Mouse (Mus musculus) small intestine, adult 2 months (tissue): ENCODE measurements around the gene Arsb. TPM values are rescaled to one million over a fixed set of nuclear protein-coding genes. Genes with fewer than 3 reads are reported as not detected.

ENCODE experiments used
- H3K27ac ChIP-seq: fragments of 200-500 bp; 2 replicates; pipeline ENCODE4 v1.5.1; 2012; ENCODE audit warnings: low read depth, low read length, control low read depth, inconsistent platforms; ENCODE audit not compliant: insufficient read depth
- H3K27me3 ChIP-seq: fragments of 200-500 bp; 2 replicates; pipeline ENCODE4 v1.6.1; 2012; ENCODE audit warnings: mild to moderate bottlenecking, moderate library complexity, low read length, inconsistent platforms; ENCODE audit not compliant: control insufficient read depth, insufficient read depth
- H3K36me3 ChIP-seq: fragments of 200-500 bp; 2 replicates; pipeline ENCODE4 v1.6.1; 2012; ENCODE audit warnings: mild to moderate bottlenecking, low read length, control low read depth, inconsistent platforms; ENCODE audit not compliant: control insufficient read depth, insufficient read depth
- H3K4me1 ChIP-seq: fragments of 200-500 bp; 2 replicates; pipeline ENCODE4 v1.6.1; 2012; ENCODE audit warnings: low read length, inconsistent platforms, mixed read lengths; ENCODE audit not compliant: control insufficient read depth, insufficient read depth, insufficient read length
- H3K4me3 ChIP-seq: fragments of 200-500 bp; 2 replicates; pipeline ENCODE4 v1.5.1; 2012; ENCODE audit warnings: low read depth, mild to moderate bottlenecking, control low read depth, inconsistent platforms, low read length, moderate library complexity
- CTCF ChIP-seq: fragments of 200-500 bp; IDR thresholded peaks from 2 replicates; pipeline ENCODE4 v1.5.1; 2012; ENCODE audit warnings: low read depth, mild to moderate bottlenecking, control low read depth, inconsistent platforms, low read length, moderate library complexity, mixed read lengths; ENCODE audit not compliant: insufficient replicate concordance, insufficient read length; ENCODE audit errors: extremely low read depth
- POLR2A ChIP-seq: fragments of 200-500 bp; IDR thresholded peaks from 2 replicates; pipeline ENCODE4 v1.6.1; 2012; ENCODE audit warnings: low read depth, mild to moderate bottlenecking, control low read depth, inconsistent platforms, low read length, moderate library complexity
- WGBS: fragments of 180-500 bp; shearing (Covaris S2); methylation state at CpG from one replicate; pipeline ENCODE4 v1.1.7; 2018; 5-methylcytosine and 5-hydroxymethylcytosine counted together
- polyA plus RNA-seq: library from polyadenylated mRNA; depleted of rRNA; stranded (reverse); fragments of >200 nt; gene quantifications from 2 replicates; pipeline ENCODE4 v1.2.3, GENCODE M21; 2012

Gene Arsb
- polyA plus RNA-seq, 1 experiment = 6.3 TPM

DNA sequence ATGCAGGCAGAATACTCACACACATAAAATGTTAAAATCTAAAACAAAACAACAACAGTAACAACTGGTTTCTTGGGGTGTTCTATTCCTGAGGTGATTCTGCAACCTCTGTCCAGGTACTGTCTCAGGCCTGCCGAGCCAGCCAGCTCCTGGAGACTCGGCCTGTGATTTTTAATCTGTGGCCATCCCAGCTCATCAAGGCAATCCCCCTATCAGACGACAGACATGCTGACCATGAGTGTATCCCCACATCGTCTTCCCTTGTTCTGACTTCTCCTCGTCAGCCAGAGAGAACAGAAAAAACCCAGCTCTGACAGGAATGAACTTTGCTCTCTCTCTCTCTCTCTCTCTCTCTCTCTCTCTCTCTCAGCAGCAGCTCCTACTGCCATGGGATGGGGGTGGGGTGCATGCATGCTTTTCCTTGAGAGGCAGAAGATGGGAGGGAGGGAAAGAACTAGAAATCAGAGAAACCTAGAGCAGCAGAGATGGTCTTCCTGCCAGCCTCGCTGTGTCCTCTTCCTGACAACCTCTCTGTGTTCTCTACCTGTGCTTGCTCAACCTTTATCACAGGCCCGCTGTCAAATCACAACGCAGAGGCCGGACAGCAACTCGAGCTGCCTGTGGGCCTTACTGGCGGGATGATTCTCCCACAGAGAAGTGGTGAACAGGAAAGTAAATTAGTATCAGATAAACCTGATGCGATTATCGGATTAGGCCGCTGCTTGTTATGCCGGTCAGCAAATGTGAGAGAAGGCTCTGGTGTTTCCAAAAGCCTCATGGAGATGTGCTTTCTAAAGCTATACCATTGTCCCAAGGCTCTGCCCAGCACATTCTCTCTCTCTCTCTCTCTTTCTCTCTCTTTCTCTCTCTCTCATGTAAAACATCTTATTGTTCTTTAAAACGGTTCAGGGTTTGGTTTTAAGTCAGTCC, 144.5 kb downstream of the Arsb start:
- WGBS = 72% methylated on average over 16 of the region's 16 CpGs
- H3K36me3 ChIP-seq = no peaks in the 10 kb centered on the region
- TF ChIP-seq POLR2A (no peak), CTCF (no peak)

DNA sequence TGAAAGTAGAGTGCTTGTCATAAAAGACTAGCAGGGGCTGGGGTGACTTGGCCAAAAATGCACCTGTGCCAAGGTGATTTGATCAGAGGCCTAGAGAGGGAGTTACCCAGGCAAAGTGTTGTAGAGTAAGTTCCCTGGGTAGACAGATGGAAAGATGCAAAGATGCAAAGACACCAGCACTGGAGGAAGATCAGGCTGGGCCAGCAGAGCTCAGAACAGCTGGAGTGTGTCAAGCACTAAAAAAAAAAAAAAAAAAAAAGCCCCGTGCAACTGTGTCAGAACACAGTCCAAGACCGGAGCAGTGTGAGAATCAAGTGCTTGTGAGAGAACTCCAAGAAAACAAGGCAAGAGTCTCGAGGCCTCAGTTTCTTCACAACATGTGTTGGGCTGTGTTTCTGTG, 148.1 kb downstream of the Arsb start:
- no peaks in the 10 kb centered on the region for H3K36me3 ChIP-seq
- no peak for TF ChIP-seq POLR2A
- no peak for TF ChIP-seq CTCF
- 74% methylated on average over 3 of the region's 3 CpGs for WGBS
- no peaks in the 10 kb centered on the region for H3K27me3 ChIP-seq
- peaks cover 4% of the 10 kb centered on the region; the same call in 1 of the 2 replicates for H3K4me1 ChIP-seq
- no peak overlapping the region for H3K4me3 ChIP-seq
- H3K27ac ChIP-seq = no peak overlapping the region

More for the DNA sequence above, 144.5 kb downstream of the Arsb start:
- no peak overlapping the region for H3K27ac ChIP-seq
- no peaks in the 10 kb centered on the region for H3K4me1 ChIP-seq
- H3K4me3 ChIP-seq = no peak overlapping the region
- H3K27me3 ChIP-seq = no peaks in the 10 kb centered on the region

DNA sequence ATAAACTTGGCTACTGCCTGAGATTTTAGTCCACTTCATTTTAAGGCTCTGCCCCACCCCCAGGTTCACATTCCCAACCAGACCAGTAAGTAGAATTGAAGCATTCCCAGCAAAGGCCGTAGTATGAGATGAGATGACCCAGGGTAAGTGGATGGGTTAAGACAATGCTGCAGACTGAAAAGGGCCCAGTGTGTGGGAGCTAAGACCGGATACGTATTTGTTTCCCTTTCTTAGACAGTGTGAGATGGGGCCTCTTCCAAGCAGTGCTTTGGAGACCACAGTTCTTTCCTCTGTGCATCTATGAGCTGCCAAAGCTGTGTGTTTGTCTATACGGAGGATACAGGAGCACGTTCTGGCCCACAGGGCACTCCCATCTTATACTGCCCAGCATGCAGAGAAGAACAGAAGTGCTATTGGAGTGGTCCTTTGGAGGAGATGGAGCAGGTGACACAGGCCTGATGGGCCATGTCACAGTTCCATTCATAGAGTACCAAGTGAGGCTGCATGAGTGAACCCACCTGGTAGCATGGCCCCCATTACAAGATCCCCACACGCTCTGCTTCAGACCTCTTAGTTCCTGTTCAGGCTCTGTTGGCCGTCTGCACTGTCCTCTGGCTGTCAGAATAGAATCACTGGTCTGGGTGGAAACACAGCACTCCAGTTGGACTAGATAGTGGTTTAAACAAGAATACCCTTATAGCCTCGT, 148.8 kb downstream of the Arsb start:
- Histone ChIP-seq H3K4me1 (peaks cover 4% of the 10 kb centered on the region; the same call in 1 of the 2 replicates), H3K36me3 (no peaks in the 10 kb centered on the region), H3K27me3 (no peaks in the 10 kb centered on the region), H3K4me3 (no peak overlapping the region), H3K27ac (no peak overlapping the region)
- WGBS = 84% methylated on average over 8 of the region's 8 CpGs
- no peak for TF ChIP-seq CTCF
- no peak for TF ChIP-seq POLR2A

DNA sequence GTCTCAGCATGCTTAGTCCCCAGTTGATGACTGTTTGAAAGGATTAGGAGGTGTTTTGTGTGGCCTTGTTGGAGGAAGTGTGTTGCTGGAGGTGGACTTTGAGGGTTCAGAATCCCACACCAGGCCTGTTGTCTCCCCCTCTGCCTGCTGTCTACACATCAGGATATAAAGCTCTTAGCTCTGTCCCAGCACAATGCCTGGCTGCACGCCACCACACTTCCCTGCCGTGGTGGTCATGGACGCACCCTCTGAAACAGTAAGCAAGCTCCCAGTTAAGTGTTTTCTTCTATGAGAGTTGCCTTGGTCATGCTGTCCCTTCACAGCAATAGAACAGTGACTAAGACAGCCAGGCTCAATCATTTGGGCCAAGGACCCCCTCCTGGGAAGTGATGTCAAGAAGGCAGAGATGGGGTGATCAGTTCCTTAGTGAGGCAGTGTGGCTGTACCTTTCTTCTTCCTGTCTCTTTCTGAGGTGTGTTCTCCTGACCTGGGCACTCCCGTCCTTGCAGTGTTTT, 149.4 kb downstream of the Arsb start:
- Histone ChIP-seq H3K4me1 (peaks cover 4% of the 10 kb centered on the region; the same call in 1 of the 2 replicates), H3K4me3 (no peak overlapping the region), H3K36me3 (no peaks in the 10 kb centered on the region), H3K27me3 (no peaks in the 10 kb centered on the region), H3K27ac (no peak overlapping the region)
- 85% methylated on average over 4 of the region's 4 CpGs for WGBS
- no peak for TF ChIP-seq CTCF
- TF ChIP-seq POLR2A = no peak

DNA sequence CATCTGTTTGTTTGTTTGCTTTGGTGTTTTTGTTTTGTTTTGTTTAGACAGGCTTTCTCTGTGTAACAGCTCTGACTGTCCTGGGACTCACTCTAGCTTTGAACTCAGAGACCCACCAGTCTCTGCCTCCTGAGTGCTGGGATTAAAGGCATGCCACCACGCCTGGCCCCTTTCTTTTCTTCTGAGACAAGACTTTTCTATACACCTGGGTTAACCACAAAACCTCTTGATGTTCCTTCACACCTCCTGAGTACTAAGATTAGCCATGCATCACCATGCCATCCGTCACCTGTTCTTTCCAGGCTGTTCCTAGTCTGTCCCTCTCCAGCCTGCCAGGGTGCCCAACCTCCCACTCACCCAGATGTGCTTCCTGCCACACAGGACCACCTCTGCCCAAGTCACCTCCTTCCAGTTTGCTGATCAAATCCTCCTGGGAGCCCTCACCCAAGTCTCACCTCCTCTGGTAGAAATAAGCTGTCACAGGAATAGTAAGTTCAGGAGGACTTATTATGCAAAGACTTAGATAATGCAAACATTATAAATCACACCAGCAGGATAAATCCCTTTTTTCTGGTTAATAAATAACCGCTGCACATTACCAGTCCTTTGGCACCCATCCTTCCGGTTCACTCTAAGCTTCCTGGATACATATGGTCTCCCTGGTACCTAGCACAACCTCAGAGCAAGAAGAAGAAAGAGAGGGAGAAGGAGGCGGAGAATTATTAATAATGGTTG, 150.6 kb downstream of the Arsb start:
- H3K27me3 ChIP-seq = no peaks in the 10 kb centered on the region
- H3K36me3 ChIP-seq = no peaks in the 10 kb centered on the region
- H3K4me3 ChIP-seq = no peak overlapping the region
- TF ChIP-seq CTCF (no peak), POLR2A (no peak)
- peaks cover 4% of the 10 kb centered on the region; the same call in 1 of the 2 replicates for H3K4me1 ChIP-seq
- H3K27ac ChIP-seq = no peak overlapping the region
- 34% methylated on average over 5 of the region's 5 CpGs for WGBS

DNA sequence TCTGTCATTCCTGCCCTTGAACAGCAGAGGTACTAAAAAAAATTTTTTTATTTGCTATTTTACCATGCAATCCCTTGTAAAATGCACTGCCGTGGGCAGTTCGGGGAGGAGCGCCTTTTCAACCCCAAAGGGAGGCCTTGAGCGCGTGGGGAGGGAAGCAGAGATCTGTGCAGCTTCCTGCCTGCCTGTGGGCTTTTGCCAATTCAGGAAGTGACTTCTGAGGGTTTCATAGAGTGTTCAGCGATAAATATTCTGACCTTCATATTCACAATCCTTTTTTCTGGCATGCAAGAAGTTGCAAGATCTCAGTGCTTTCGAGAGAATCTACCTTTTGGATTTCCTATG, 151.1 kb downstream of the Arsb start:
- TF ChIP-seq POLR2A (no peak), CTCF (no peak)
- WGBS = 47% methylated on average over 7 of the region's 7 CpGs
- Histone ChIP-seq H3K4me1 (peaks cover 4% of the 10 kb centered on the region; the same call in 1 of the 2 replicates), H3K36me3 (no peaks in the 10 kb centered on the region), H3K27ac (no peak overlapping the region), H3K27me3 (no peaks in the 10 kb centered on the region), H3K4me3 (no peak overlapping the region)
